Mouse (Mus musculus): ENCODE measurements around the gene Gid4. TPM values are rescaled to one million over a fixed set of nuclear protein-coding genes. Genes with fewer than 3 reads are reported as not detected.

The Gid4 gene
- total and polyA plus RNA-seq, 2 experiments from 2014 or later, result 11.8 to 20.6 TPM

DNA sequence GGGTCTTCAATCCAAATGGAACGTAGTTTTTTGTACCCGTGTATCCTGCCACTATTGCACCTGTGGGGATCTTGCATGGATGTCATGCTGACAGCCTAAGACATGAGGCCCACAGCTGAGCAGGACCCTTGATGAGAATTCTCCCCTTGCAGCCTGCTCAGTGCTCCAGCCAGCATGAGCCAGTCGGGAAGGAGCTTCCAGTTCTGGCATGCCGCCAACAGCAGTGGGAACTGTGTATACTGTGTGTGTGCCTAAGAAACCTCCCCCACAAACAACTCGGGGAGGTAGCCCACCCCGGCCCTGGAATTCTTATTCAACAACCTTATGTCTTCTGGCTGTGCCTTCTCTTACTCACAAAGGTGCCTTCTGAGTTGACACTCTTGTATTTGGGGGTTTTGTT lies 20.4 kb upstream of the Gid4 start:
- Histone ChIP-seq H3K4me2 (ENCODE audit: low read depth, low read length) (no peak overlapping the region), H3K36me3 (replicated peaks; ENCODE audit: control insufficient read depth, insufficient read depth, low read length) (peaks cover 19% of the 10 kb centered on the region), H3K4me3 (ENCODE audit: low read depth, low read length) (no peak overlapping the region), H3K9ac (replicated peaks; ENCODE audit: low read depth, low read length) (no peak overlapping the region), H3K9me3 (replicated peaks; ENCODE audit: control insufficient read depth, low read length) (no peaks in the 10 kb centered on the region), H3K27me3 (ENCODE audit: control insufficient read depth, insufficient read depth, low read length) (no peaks in the 10 kb centered on the region), H3K4me1 (ENCODE audit: control insufficient read depth, insufficient read depth) (no peaks in the 10 kb centered on the region), H3K27ac (ENCODE audit: low read depth) (no peak overlapping the region)
- DNase-seq (ENCODE audit: low spot score), result peak; percentile 16
- ATAC-seq (ENCODE audit: insufficient read depth, low read depth), result no peak
- WGBS, result 49% methylated on average over 6 of the region's 6 CpGs
- TF ChIP-seq CTCF (IDR thresholded peaks at IDR 0.05; ENCODE audit: low read depth) (no peak), EP300 (IDR thresholded peaks at IDR 0.05; ENCODE audit: low read depth) (no peak)

DNA sequence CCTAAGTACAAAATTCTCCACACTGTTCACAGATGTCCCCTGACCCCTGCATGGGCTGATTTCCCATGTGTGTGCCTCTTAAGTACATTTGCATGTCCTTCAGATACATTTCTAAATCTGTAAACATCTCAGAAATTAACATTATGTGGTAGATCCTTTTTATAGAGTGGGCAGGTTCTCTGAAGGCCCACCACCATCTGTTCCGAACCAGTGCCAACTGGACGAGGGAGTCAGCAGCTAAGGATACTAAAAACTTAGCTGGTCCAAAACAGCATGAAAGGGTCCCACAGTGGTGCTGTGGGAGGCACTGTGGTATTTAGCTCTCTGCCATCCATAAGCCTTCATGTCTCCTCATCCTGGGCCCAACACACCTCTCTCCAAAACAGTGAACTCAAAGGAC lies 19.8 kb upstream of the Gid4 start:
- Histone ChIP-seq H3K4me3 (ENCODE audit: low read depth, low read length) (no peak overlapping the region), H3K4me2 (ENCODE audit: low read depth, low read length) (no peak overlapping the region), H3K9me3 (replicated peaks; ENCODE audit: control insufficient read depth, low read length) (no peaks in the 10 kb centered on the region), H3K4me1 (ENCODE audit: control insufficient read depth, insufficient read depth) (no peaks in the 10 kb centered on the region), H3K9ac (replicated peaks; ENCODE audit: low read depth, low read length) (no peak overlapping the region), H3K27me3 (ENCODE audit: control insufficient read depth, insufficient read depth, low read length) (no peaks in the 10 kb centered on the region), H3K27ac (ENCODE audit: low read depth) (no peak overlapping the region), H3K36me3 (replicated peaks; ENCODE audit: control insufficient read depth, insufficient read depth, low read length) (peaks cover 25% of the 10 kb centered on the region)
- DNase-seq (ENCODE audit: low spot score), result no peak
- ATAC-seq (ENCODE audit: insufficient read depth, low read depth), result no peak
- WGBS, result 82% methylated on average over 2 of the region's 2 CpGs
- TF ChIP-seq EP300 (IDR thresholded peaks at IDR 0.05; ENCODE audit: low read depth), result no peak

DNA sequence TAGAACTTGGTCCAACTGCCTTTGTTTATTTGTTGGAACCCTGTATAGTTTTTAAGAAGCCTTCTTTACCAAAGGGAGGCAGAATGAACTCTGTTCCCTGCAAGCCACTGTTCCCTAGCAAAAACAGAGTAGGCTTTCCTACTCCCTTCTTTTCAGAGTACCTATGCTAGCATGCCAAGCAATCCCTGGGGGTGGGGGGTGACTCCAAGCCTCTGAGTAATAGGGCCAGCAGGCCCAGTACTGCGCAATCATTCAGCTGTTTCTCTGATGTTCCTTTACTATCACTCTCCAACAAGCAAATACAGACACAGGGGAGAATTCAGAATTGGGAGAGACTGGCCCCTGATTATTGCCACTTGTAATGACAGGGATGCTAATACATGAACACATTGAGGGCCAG lies 10.3 kb upstream of the Gid4 start:
- 96% methylated on average over 1 of the region's 1 CpGs for whole genome bisulfite sequencing
- H3K36me3 ChIP-seq (replicated peaks; ENCODE audit: control insufficient read depth, insufficient read depth, low read length), result peaks cover 86% of the 10 kb centered on the region

DNA sequence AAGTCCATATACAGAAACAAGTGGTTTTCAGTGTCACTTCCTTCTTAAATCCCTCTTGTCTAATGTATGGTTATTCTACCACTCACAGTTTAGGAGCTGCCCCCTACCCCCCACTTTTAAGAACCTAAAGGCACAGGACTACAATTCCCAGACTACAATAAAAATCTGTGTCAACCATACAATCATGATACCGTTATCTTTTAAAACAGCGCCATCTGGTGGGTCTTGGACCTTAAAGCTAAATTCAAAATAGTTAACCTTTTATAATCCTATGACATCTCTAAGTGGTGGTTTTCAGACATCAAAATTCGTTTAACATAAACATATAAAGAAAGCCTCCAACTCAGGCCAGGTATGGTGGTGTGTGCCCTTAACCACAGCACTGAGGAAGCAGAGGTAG lies 4.8 kb upstream of the Gid4 start:
- WGBS, result 9% methylated on average over 3 of the region's 3 CpGs
- 0 out of 2 replicates have a peak, but pooled peaks cover 5% of the 10 kb centered on the region for H3K4me1 ChIP-seq (ENCODE audit: control insufficient read depth, insufficient read depth)
- no peak overlapping the region for H3K4me2 ChIP-seq (ENCODE audit: low read depth, low read length)
- peaks cover 31% of the 10 kb centered on the region for H3K36me3 ChIP-seq (replicated peaks; ENCODE audit: control insufficient read depth, insufficient read depth, low read length)
- H3K27ac ChIP-seq (ENCODE audit: low read depth), result no peak overlapping the region
- H3K27me3 ChIP-seq (ENCODE audit: control insufficient read depth, insufficient read depth, low read length), result no peaks in the 10 kb centered on the region
- peak; percentile 64 for TF ChIP-seq CTCF (IDR thresholded peaks at IDR 0.05; ENCODE audit: low read depth)
- TF ChIP-seq EP300 (IDR thresholded peaks at IDR 0.05; ENCODE audit: low read depth), result no peak
- DNase-seq (ENCODE audit: low spot score) (peak; percentile 61), ATAC-seq (ENCODE audit: insufficient read depth, low read depth) (no peak)
- no peak overlapping the region for H3K4me3 ChIP-seq (ENCODE audit: low read depth, low read length)
- H3K9me3 ChIP-seq (replicated peaks; ENCODE audit: control insufficient read depth, low read length), result no peaks in the 10 kb centered on the region
- H3K9ac ChIP-seq (replicated peaks; ENCODE audit: low read depth, low read length), result no peak overlapping the region

More for the DNA sequence above, 10.3 kb upstream of the Gid4 start:
- no peak for DNase-seq (ENCODE audit: low spot score)
- Histone ChIP-seq H3K4me3 (ENCODE audit: low read depth, low read length) (no peak overlapping the region), H3K9me3 (replicated peaks; ENCODE audit: control insufficient read depth, low read length) (no peaks in the 10 kb centered on the region), H3K4me2 (ENCODE audit: low read depth, low read length) (no peak overlapping the region), H3K27me3 (ENCODE audit: control insufficient read depth, insufficient read depth, low read length) (no peaks in the 10 kb centered on the region), H3K9ac (replicated peaks; ENCODE audit: low read depth, low read length) (no peak overlapping the region), H3K4me1 (ENCODE audit: control insufficient read depth, insufficient read depth) (no peaks in the 10 kb centered on the region), H3K27ac (ENCODE audit: low read depth) (no peak overlapping the region)
- TF ChIP-seq EP300 (IDR thresholded peaks at IDR 0.05; ENCODE audit: low read depth) (no peak), CTCF (IDR thresholded peaks at IDR 0.05; ENCODE audit: low read depth) (no peak)
- no peak for ATAC-seq (ENCODE audit: insufficient read depth, low read depth)

DNA sequence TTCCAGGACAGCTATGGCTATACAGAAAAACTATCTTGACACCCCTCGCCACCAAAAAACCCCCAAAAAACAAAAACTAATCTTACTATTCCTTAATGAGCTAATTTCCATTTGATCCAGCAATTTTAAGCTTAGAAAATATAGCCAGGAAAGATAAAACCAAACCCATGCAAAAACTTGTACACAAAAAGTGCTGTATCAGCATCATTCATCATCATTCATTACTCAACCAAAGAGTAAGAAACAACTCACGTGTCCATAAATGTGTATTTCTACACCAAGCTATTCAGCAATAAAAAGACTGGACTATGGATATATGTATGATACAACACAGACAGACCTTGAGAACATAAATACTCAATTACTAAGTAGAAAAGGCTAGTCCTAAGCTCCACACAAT lies 4.0 kb upstream of the Gid4 start:
- no peak for ATAC-seq (ENCODE audit: insufficient read depth, low read depth)
- WGBS, result 90% methylated on average over 2 of the region's 2 CpGs
- H3K4me2 ChIP-seq (ENCODE audit: low read depth, low read length), result no peak overlapping the region
- H3K27me3 ChIP-seq (ENCODE audit: control insufficient read depth, insufficient read depth, low read length), result no peaks in the 10 kb centered on the region
- DNase-seq (ENCODE audit: low spot score), result no peak
- H3K27ac ChIP-seq (ENCODE audit: low read depth), result no peak overlapping the region
- no peak overlapping the region for H3K4me3 ChIP-seq (ENCODE audit: low read depth, low read length)
- 0 out of 2 replicates have a peak, but pooled peaks cover 5% of the 10 kb centered on the region for H3K4me1 ChIP-seq (ENCODE audit: control insufficient read depth, insufficient read depth)
- H3K9ac ChIP-seq (replicated peaks; ENCODE audit: low read depth, low read length), result no peak overlapping the region
- H3K9me3 ChIP-seq (replicated peaks; ENCODE audit: control insufficient read depth, low read length), result no peaks in the 10 kb centered on the region
- H3K36me3 ChIP-seq (replicated peaks; ENCODE audit: control insufficient read depth, insufficient read depth, low read length), result peaks cover 24% of the 10 kb centered on the region
- TF ChIP-seq EP300 (IDR thresholded peaks at IDR 0.05; ENCODE audit: low read depth), result no peak
- no peak for TF ChIP-seq CTCF (IDR thresholded peaks at IDR 0.05; ENCODE audit: low read depth)

DNA sequence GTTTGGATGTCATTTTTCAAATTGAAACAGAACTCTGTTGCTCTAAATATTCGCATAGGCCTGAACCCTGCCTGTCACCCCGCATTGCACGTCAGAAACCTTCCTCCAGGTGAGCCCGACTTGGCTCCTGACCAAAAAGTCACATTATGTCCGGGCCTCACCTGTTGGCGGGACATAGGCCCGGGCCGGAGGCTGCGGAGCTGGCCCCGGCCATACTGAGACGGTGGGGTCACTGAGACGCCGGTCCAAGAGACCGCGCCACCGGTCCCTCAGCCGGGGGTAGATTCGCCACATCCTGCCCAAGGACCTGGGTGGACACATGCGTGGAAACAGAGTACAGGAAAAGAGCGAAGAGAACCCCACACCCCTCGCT lies 369 bp upstream of the Gid4 start:
- Histone ChIP-seq H3K27me3 (ENCODE audit: control insufficient read depth, insufficient read depth, low read length) (no peaks in the 10 kb centered on the region), H3K36me3 (replicated peaks; ENCODE audit: control insufficient read depth, insufficient read depth, low read length) (no peaks in the 10 kb centered on the region), H3K27ac (ENCODE audit: low read depth) (peak overlapping the region; percentile 57), H3K9me3 (replicated peaks; ENCODE audit: control insufficient read depth, low read length) (no peaks in the 10 kb centered on the region), H3K4me2 (ENCODE audit: low read depth, low read length) (peak overlapping the region; percentile 86), H3K4me1 (ENCODE audit: control insufficient read depth, insufficient read depth) (peaks cover 13% of the 10 kb centered on the region), H3K9ac (replicated peaks; ENCODE audit: low read depth, low read length) (peak overlapping the region; percentile 70), H3K4me3 (ENCODE audit: low read depth, low read length) (peak overlapping the region; percentile 92)
- peak; percentile 34 for ATAC-seq (ENCODE audit: insufficient read depth, low read depth)
- DNase-seq (ENCODE audit: low spot score), result no peak
- 0 out of 2 replicates have a peak, but pooled peaks have one; percentile 16 for TF ChIP-seq EP300 (IDR thresholded peaks at IDR 0.05; ENCODE audit: low read depth)
- no peak for TF ChIP-seq CTCF (IDR thresholded peaks at IDR 0.05; ENCODE audit: low read depth)
- under 1% methylated on average over 21 of the region's 21 CpGs for WGBS

Data from heart, postnatal 0 days (tissue).